Mouse (Mus musculus) CH12.LX (cell line): Measurements from ENCODE around the gene Dnajc16. TPM values are rescaled to one million over a fixed set of nuclear protein-coding genes. Genes with fewer than 3 reads are reported as not detected.

Experiments used
- DNase-seq: peaks from one replicate; pipeline ENCODE4 v3.0.0-alpha.2; 2013; ENCODE audit errors: extremely low read depth
- H3K27ac ChIP-seq: 2 replicates; pipeline ENCODE4 v1.5.1; 2012; ENCODE audit warnings: low read depth, mild to moderate bottlenecking, control low read depth, moderate library complexity; ENCODE audit not compliant: insufficient read depth
- H3K27me3 ChIP-seq: replicated peaks from 2 replicates; pipeline ENCODE3; 2012; ENCODE audit warnings: inconsistent platforms
- H3K36me3 ChIP-seq, 2 experiments: replicated peaks in 1 of 2; 2 replicates each; pipeline versions ENCODE3 to v1.6.1; 2012; ENCODE audit warnings: inconsistent platforms in 1 of 2, low read length in 1 of 2, mild to moderate bottlenecking in 1 of 2, mixed read lengths in 1 of 2, moderate library complexity in 1 of 2; ENCODE audit not compliant: control insufficient read depth in 1 of 2, insufficient read depth in 1 of 2
- H3K4me1 ChIP-seq, 2 experiments: 2 replicates each; pipeline ENCODE4 v1.6.1; 2012; ENCODE audit warnings: inconsistent platforms in 1 of 2, moderate library complexity in 1 of 2; ENCODE audit not compliant: insufficient read depth in 2 of 2, control insufficient read depth in 1 of 2
- H3K4me2 ChIP-seq: 2 replicates; pipeline ENCODE4 v1.6.1; 2012; ENCODE audit warnings: low read depth, mild to moderate bottlenecking, control low read depth; ENCODE audit not compliant: poor library complexity, insufficient read depth, severe bottlenecking
- H3K4me3 ChIP-seq, 3 experiments: fragments of 150-350 bp in 1 of 3; sonication (generic) in 1 of 3; replicated peaks in 1 of 3; 2 replicates each; pipeline versions ENCODE3 to v1.5.1; 2011 to 2012; ENCODE audit warnings: low read depth in 2 of 3, low read length in 2 of 3, mild to moderate bottlenecking in 2 of 3, moderate library complexity in 2 of 3, control low read depth in 1 of 3, improper control_type of control experiment in 1 of 3, inconsistent platforms in 1 of 3, mixed read lengths in 1 of 3; ENCODE audit not compliant: poor library complexity in 1 of 3
- H3K79me2 ChIP-seq: replicated peaks from 2 replicates; pipeline ENCODE4 v1.6.1; 2012; ENCODE audit warnings: mild to moderate bottlenecking, moderate library complexity; ENCODE audit not compliant: control insufficient read depth, poor library complexity, insufficient read depth, severe bottlenecking; ENCODE audit errors: extremely low read depth
- H3K9ac ChIP-seq: 2 replicates; pipeline ENCODE4 v1.6.1; 2012; ENCODE audit warnings: low read depth, mild to moderate bottlenecking, control low read depth, moderate library complexity; ENCODE audit not compliant: insufficient read depth
- H3K9me3 ChIP-seq: replicated peaks from 2 replicates; pipeline ENCODE3; 2012; ENCODE audit warnings: low read length, inconsistent platforms, mixed read lengths
- CTCF ChIP-seq, 2 experiments: IDR thresholded peaks in 1 of 2; conservative IDR thresholded peaks in 1 of 2; 2 replicates each; pipeline ENCODE4 v1.5.1; 2011 to 2012; ENCODE audit warnings: low read depth in 2 of 2, low read length in 2 of 2, improper control_type of control experiment in 1 of 2, inconsistent platforms in 1 of 2, mild to moderate bottlenecking in 1 of 2, moderate library complexity in 1 of 2
- E2F4 ChIP-seq: IDR thresholded peaks from 2 replicates; pipeline ENCODE4 v1.6.1; 2011; ENCODE audit warnings: low read depth, low read length, improper control_type of control experiment; ENCODE audit not compliant: insufficient replicate concordance
- ELF1 ChIP-seq: IDR thresholded peaks from 2 replicates; pipeline ENCODE4 v1.6.1; 2014; ENCODE audit warnings: low read depth, mild to moderate bottlenecking, inconsistent platforms, low read length, improper control_type of control experiment
- EP300 ChIP-seq: IDR thresholded peaks from 2 replicates; pipeline ENCODE4 v1.6.1; 2011; ENCODE audit warnings: low read length, improper control_type of control experiment
- ETS1 ChIP-seq: conservative IDR thresholded peaks from 2 replicates; pipeline ENCODE4 v1.6.1; 2012; ENCODE audit warnings: low read depth, mild to moderate bottlenecking, inconsistent platforms, low read length, improper control_type of control experiment, moderate library complexity
- GABPA ChIP-seq: IDR thresholded peaks from 2 replicates; pipeline ENCODE4 v1.6.1; 2012; ENCODE audit warnings: low read depth, low read length, improper control_type of control experiment, inconsistent platforms; ENCODE audit not compliant: insufficient replicate concordance
- IRF4 ChIP-seq: IDR thresholded peaks from 2 replicates; pipeline ENCODE4 v1.6.1; 2014; ENCODE audit warnings: low read depth, mild to moderate bottlenecking, inconsistent platforms, low read length, improper control_type of control experiment
- JUND ChIP-seq: conservative IDR thresholded peaks from 2 replicates; pipeline ENCODE4 v1.6.1; 2011; ENCODE audit warnings: low read depth, low read length, improper control_type of control experiment
- MEF2A ChIP-seq: IDR thresholded peaks from 2 replicates; pipeline ENCODE4 v1.6.1; 2014; ENCODE audit warnings: low read depth, mild to moderate bottlenecking, inconsistent platforms, low read length, improper control_type of control experiment, borderline replicate concordance
- MXI1 ChIP-seq: IDR thresholded peaks from 2 replicates; pipeline ENCODE4 v1.6.1; 2011; ENCODE audit warnings: mild to moderate bottlenecking, low read depth, low read length, improper control_type of control experiment
- MYC ChIP-seq: IDR thresholded peaks from 2 replicates; pipeline ENCODE4 v1.6.1; 2011; ENCODE audit warnings: low read depth, mild to moderate bottlenecking, improper control_type of control experiment, low read length
- NRF1 ChIP-seq: IDR thresholded peaks from 2 replicates; pipeline ENCODE4 v1.6.1; 2014; ENCODE audit warnings: low read depth, mild to moderate bottlenecking, inconsistent platforms, low read length, improper control_type of control experiment, moderate library complexity
- PAX5 ChIP-seq: IDR thresholded peaks from 2 replicates; pipeline ENCODE4 v1.6.1; 2012; ENCODE audit warnings: low read length, inconsistent platforms, mixed read lengths
- POLR2AphosphoS2 ChIP-seq: IDR thresholded peaks from 2 replicates; pipeline ENCODE4 v1.6.1; 2011; ENCODE audit warnings: low read depth, low read length, improper control_type of control experiment
- RAD21 ChIP-seq: IDR thresholded peaks from 2 replicates; pipeline ENCODE4 v1.6.1; 2011; ENCODE audit warnings: low read depth, mild to moderate bottlenecking, low read length, improper control_type of control experiment, moderate library complexity
- RCOR1 ChIP-seq: conservative IDR thresholded peaks from 2 replicates; pipeline ENCODE4 v1.6.1; 2012; ENCODE audit warnings: low read depth, mild to moderate bottlenecking, inconsistent platforms, low read length, improper control_type of control experiment
- SIN3A ChIP-seq: IDR thresholded peaks from 2 replicates; pipeline ENCODE4 v1.6.1; 2012; ENCODE audit warnings: low read length, improper control_type of control experiment, inconsistent platforms
- SMC3 ChIP-seq: IDR thresholded peaks from 2 replicates; pipeline ENCODE4 v1.6.1; 2011; ENCODE audit warnings: low read depth, low read length, improper control_type of control experiment
- TCF12 ChIP-seq: IDR thresholded peaks from 2 replicates; pipeline ENCODE4 v1.6.1; 2014; ENCODE audit warnings: low read depth, mild to moderate bottlenecking, inconsistent platforms, low read length, improper control_type of control experiment
- ZC3H11A ChIP-seq: IDR thresholded peaks from 2 replicates; pipeline ENCODE4 v1.6.1; 2012; ENCODE audit warnings: low read depth, mild to moderate bottlenecking, inconsistent platforms, low read length, improper control_type of control experiment
- ZMIZ1 ChIP-seq: IDR thresholded peaks from 2 replicates; pipeline ENCODE4 v1.6.1; 2012; ENCODE audit warnings: low read depth, mild to moderate bottlenecking, inconsistent platforms, low read length, improper control_type of control experiment
- dilution Hi-C: fragments of 300-500 bp; cut with MboI; formaldehyde crosslinking; loops from 2 replicates; pipeline ENCODE4 v1.14.3; 2020; ENCODE audit warnings: low sequenced_read_pairs; ENCODE audit not compliant: extremely low pct_unique_long_range_greater_than_20kb, extremely low pct_ligation_motif_present
- in situ Hi-C: fragments of 300-500 bp; cut with MboI; formaldehyde crosslinking; loops from 3 replicates; pipeline ENCODE4 v1.14.3; 2019; ENCODE audit warnings: low sequenced_read_pairs, low pct_ligation_motif_present, low pct_unique_long_range_greater_than_20kb, mixed read lengths
- polyA plus RNA-seq: library from polyadenylated mRNA; unstranded; fragments of >175 nt; gene quantifications from 2 replicates; pipeline ENCODE4 v1.2.1, GENCODE M21; 2012; ENCODE audit warnings: low read depth; ENCODE audit not compliant: insufficient read length
- total RNA-seq, 2 experiments: library from RNA; depleted of rRNA; stranded (reverse); fragments of 300-350 nt in 1 of 2; fragments of >200 nt in 1 of 2; gene quantifications; 2 replicates each; pipeline ENCODE4 v1.2.3; 2012 to 2014

Gene Dnajc16
- total and polyA plus RNA-seq, 3 experiments: 3.1 to 7.4 (median 5.9) TPM

DNA sequence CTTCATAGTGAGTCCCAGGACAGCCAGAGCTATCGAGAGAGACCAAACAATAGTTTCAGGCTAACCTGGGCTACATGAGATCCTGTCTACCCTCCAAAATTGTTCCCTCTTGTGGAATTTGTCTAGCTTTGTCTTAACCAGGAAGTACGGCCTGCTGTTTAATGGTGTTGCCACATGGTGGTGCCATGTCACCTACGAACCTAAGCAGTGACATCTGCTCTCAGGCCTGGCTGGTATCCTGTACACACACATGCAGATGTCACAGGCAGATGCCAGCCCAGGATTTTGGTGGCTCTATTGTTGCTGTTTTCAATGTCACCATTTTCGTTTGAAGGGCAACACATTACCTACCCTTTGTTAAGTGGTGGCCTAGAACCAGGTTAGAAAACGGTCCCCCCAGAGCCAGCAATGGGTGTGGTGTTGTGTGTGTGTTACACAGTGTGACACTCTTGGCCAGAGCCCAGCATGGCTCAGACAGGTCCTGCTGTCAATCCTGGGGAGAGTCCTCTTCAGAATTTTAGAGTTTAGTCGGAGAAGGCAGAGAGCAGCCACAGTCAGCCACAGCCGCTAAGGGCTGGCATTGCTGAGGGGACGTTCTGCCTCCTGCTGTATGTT is 19.2 kb upstream of the Dnajc16 start:
- peak; percentile 73 for DNase-seq
- H3K79me2 ChIP-seq: no peaks in the 10 kb centered on the region
- H3K27ac ChIP-seq: no peak overlapping the region
- no peak overlapping the region for H3K9ac ChIP-seq
- H3K36me3 ChIP-seq: peaks cover 58 to 83% of the 10 kb centered on the region in 2 experiments
- H3K4me2 ChIP-seq: no peak overlapping the region
- no peak overlapping the region for H3K4me3 ChIP-seq
- in situ Hi-C loops: loop anchor here (5.0 kb wide), 1 partner anchor 37 kb away; the partner anchor contains the start of gene Ctrc
- dilution Hi-C loops: no loop called here
- H3K27me3 ChIP-seq: no peaks in the 10 kb centered on the region
- H3K4me1 ChIP-seq: peaks cover 0 to 5% of the 10 kb centered on the region in 2 experiments; a peak in 3 of 4 replicates
- no peak for TF ChIP-seq EP300
- peak; percentile 89 for TF ChIP-seq RAD21
- no peak for TF ChIP-seq ETS1
- TF ChIP-seq ZC3H11A: no peak
- no peak for TF ChIP-seq NRF1
- TF ChIP-seq RCOR1: no peak
- peak; percentile 62 to 90 for TF ChIP-seq CTCF (conservative IDR thresholded peaks at IDR 0.05 in 1 of 2, IDR thresholded peaks at IDR 0.05 in 1 of 2; ENCODE audit: low read depth in 2 of 2, low read length in 2 of 2)
- no peak for TF ChIP-seq POLR2AphosphoS2
- no peak for TF ChIP-seq TCF12
- TF ChIP-seq MEF2A: no peak
- peak; percentile 84 for TF ChIP-seq SMC3
- peak; percentile 86 for TF ChIP-seq ELF1
- TF ChIP-seq MXI1: no peak
- TF ChIP-seq, all 38 proteins: peak for 4
- H3K9me3 ChIP-seq: no peaks in the 10 kb centered on the region

DNA sequence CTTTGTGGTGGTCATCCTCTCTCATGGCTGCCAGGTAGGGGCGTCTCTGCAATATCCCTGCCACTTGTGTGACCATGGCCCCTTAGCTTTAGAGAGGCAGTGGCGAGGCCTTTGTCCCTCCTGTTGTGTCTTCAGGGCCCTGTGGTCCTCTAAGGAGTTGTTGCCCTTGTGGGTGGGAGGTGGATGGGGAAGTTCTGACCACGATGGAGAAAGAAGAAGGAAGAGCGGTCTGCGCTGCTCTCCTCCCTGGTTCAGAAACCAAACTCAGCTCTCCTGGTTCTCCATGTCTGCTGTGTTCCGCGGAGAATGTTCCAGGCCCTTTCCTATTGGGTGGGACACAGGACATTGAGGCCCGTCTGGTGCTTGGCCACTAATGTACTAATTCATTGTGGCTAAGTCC is 15.2 kb upstream of the Dnajc16 start:
- TF ChIP-seq SIN3A: no peak
- TF ChIP-seq SMC3: no peak
- no peak for TF ChIP-seq JUND
- TF ChIP-seq MYC: no peak
- TF ChIP-seq E2F4: no peak
- TF ChIP-seq PAX5: no peak
- TF ChIP-seq GABPA: no peak
- TF ChIP-seq ZMIZ1: no peak
- no peak for TF ChIP-seq POLR2AphosphoS2
- TF ChIP-seq IRF4: no peak
- TF ChIP-seq CTCF (conservative IDR thresholded peaks at IDR 0.05 in 1 of 2, IDR thresholded peaks at IDR 0.05 in 1 of 2; ENCODE audit: low read depth in 2 of 2, low read length in 2 of 2): no peak
- no peak for TF ChIP-seq RCOR1
- Histone ChIP-seq H3K9ac (no peak overlapping the region), H3K4me2 (no peak overlapping the region), H3K36me3 (peaks cover 47 to 69% of the 10 kb centered on the region in 2 experiments), H3K4me3 (no peak overlapping the region), H3K9me3 (no peaks in the 10 kb centered on the region), H3K27me3 (no peaks in the 10 kb centered on the region), H3K27ac (no peak overlapping the region), H3K79me2 (no peaks in the 10 kb centered on the region), H3K4me1 (peaks cover 3 to 25% of the 10 kb centered on the region in 2 experiments; a peak in 3 of 4 replicates)
- dilution Hi-C loops (no loop called here), in situ Hi-C loops (loop anchor here (5.0 kb wide), 1 partner anchor 41 kb away; the partner anchor contains the start of gene Ctrc)
- no peak for DNase-seq
